18 mouse cellular contexts compared by ENCODE assay signal in the genomic region with DNA sequence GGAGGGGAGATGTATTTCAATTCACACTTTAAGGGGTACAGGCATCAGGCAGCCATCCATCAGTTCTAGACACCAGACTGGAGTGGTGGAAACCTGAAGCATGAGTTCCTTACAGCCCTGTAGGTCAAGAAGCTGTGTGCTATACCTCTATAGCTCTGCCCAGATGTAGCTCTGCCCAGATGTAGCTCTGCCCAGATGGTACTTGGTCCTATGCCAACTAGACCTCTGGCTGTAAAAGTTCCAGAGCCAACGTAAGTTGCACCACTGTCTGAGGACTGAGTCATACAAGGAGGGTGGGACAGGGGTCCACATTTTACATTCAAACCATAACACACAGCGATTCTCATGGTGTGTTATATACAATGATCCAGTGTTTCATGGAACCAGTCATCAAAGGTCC. TPM values are rescaled to one million over a fixed set of nuclear protein-coding genes. Genes with fewer than 3 reads are reported as not detected.
"Had no signal": no experiment of that assay in that cellular context is flagged by ENCODE, and none has a peak within 500 bp of the region (broad histone marks: within the 10 kb centered on the region; RNA-seq: fewer than 3 reads in every experiment).

No protein-coding gene starts in this region.

- H3K36me3 ChIP-seq: kidney, embryonic 15.5 days; liver, embryonic 13.5 days had no signal

- H3K27me3 ChIP-seq: kidney, embryonic 15.5 days had no signal

- H3K4me1 ChIP-seq: liver, embryonic 13.5 days had no signal

- H3K4me2 ChIP-seq: liver, embryonic 13.5 days; midbrain, embryonic 11.5 days had no signal

- DNase-seq: kidney, adult 8-10 months; kidney, postnatal 10 days; kidney, postnatal 4 days; left cerebral cortex, postnatal 4 days; liver, embryonic 13.5 days; lung, adult 2 months; lung, postnatal 14 days; lung, postnatal 4 days; midbrain, embryonic 14.5 days; retina, postnatal 1 day; right cerebral cortex, postnatal 25 days; spleen, adult 18-20 months; thymus, adult 18-20 months; thymus, postnatal 4 days had no signal

- H3K27ac ChIP-seq: kidney, embryonic 15.5 days; liver, embryonic 13.5 days had no signal

- H3K9ac ChIP-seq: kidney, embryonic 15.5 days; liver, embryonic 13.5 days had no signal

- H3K9me3 ChIP-seq: kidney, embryonic 15.5 days; liver, embryonic 13.5 days had no signal

- H3K4me3 ChIP-seq: kidney, embryonic 15.5 days; liver, embryonic 13.5 days had no signal

RNA-seq across cellular contexts. Expression of a gene that starts 28.3 kb away (rescaled TPM):
- total RNA-seq: megakaryocyte progenitor cell, adult 5-6 weeks; neutrophil, adult 5-6 weeks had no signal
